Mouse (Mus musculus) kidney, postnatal 0 days (tissue): ENCODE results near the gene Grid2ip. TPM values are rescaled to one million over a fixed set of nuclear protein-coding genes. Genes with fewer than 3 reads are reported as not detected.
A peak's percentile ranks its signal among the peaks of the same experiment; 100 is the strongest.

ENCODE experiments used
- ATAC-seq: fragments of 200-750 bp; cut with Nextera tagmentation; replicated peaks from 2 replicates; pipeline ENCODE4 v1.8.0; 2017; ENCODE audit warnings: low read depth, moderate number of reproducible peaks, moderate TSS enrichment, moderate library complexity; ENCODE audit not compliant: low FRiP score
- DNase-seq: peaks from one replicate; pipeline ENCODE4 v3.0.0-alpha.2; 2016; ENCODE audit warnings: low spot score
- H3K27ac ChIP-seq: fragments of 300-500 bp; sonication (generic); 2 replicates; pipeline ENCODE4 v1.5.1; 2014; ENCODE audit warnings: mild to moderate bottlenecking
- H3K27me3 ChIP-seq: fragments of 300-500 bp; sonication (generic); 2 replicates; pipeline ENCODE4 v1.6.1; 2014; ENCODE audit warnings: low read length, mixed read lengths; ENCODE audit not compliant: insufficient read depth
- H3K36me3 ChIP-seq: fragments of 300-500 bp; sonication (generic); 2 replicates; pipeline ENCODE4 v1.6.1; 2014; ENCODE audit warnings: low read length, mixed read lengths; ENCODE audit not compliant: insufficient read depth
- H3K4me1 ChIP-seq: fragments of 300-500 bp; sonication (generic); replicated peaks from 2 replicates; pipeline ENCODE4 v1.6.1; 2014; ENCODE audit warnings: antibody characterized with exemption, low read length, mixed read lengths; ENCODE audit not compliant: insufficient read depth
- H3K4me2 ChIP-seq: fragments of 300-500 bp; sonication (generic); 2 replicates; pipeline ENCODE4 v1.6.1; 2014; ENCODE audit warnings: mild to moderate bottlenecking, low read length, moderate library complexity, mixed read lengths
- H3K4me3 ChIP-seq: fragments of 300-500 bp; sonication (generic); replicated peaks from 2 replicates; pipeline ENCODE4 v1.5.1; 2014; ENCODE audit warnings: low read depth, low read length
- H3K9ac ChIP-seq: fragments of 300-500 bp; sonication (generic); 2 replicates; pipeline ENCODE4 v1.6.1; 2014; ENCODE audit warnings: low read depth, low read length
- H3K9me3 ChIP-seq: fragments of 300-500 bp; sonication (generic); replicated peaks from 2 replicates; pipeline ENCODE4 v1.6.1; 2016; ENCODE audit warnings: low read length, inconsistent platforms, mixed read lengths
- CTCF ChIP-seq: IDR thresholded peaks from 2 replicates; pipeline ENCODE4 v1.5.1; 2016; ENCODE audit warnings: antibody characterized with exemption, low read depth, mild to moderate bottlenecking, moderate library complexity
- WGBS: fragments of 180-500 bp; shearing (Covaris S2); extraction: QIAGEN DNeasy Blood & Tissue Kit; methylation state at CpG from one replicate; pipeline ENCODE4 v1.1.7; 2014; 5-methylcytosine and 5-hydroxymethylcytosine counted together
- polyA plus RNA-seq: library from polyadenylated mRNA; unstranded; fragments of >200 nt; fragmentation: Nextera tagmentation; extraction: Ambion mirVana; gene quantifications from 2 replicates; pipeline ENCODE4 v1.2.1, GENCODE M21; 2015

Gene Grid2ip
- polyA plus RNA-seq, 1 experiment from 2014 or later = 0.03 TPM

DNA sequence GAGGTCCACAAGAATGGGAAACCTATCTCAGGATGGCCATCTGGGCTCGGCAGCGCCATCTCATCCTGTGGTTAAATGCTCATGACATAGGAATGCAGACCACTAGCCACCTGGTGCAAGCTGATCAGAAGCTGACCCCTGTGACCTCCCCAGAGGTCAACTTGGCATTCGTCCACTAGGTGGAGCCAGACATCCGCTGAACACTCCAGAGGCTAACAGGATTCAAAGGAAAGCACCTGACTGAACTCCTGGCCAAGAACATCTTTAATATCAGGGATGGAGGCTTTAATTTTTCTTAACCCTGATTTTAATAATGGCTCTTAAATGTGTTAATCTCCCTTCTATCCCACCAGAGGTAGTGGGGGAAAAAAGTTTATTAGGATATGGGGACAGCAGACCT is 77.3 kb downstream of the Grid2ip start:
- Histone ChIP-seq H3K9ac (no peak overlapping the region), H3K4me3 (no peak overlapping the region), H3K36me3 (no peaks in the 10 kb centered on the region), H3K27ac (no peak overlapping the region), H3K9me3 (no peaks in the 10 kb centered on the region), H3K4me1 (no peaks in the 10 kb centered on the region), H3K4me2 (no peak overlapping the region), H3K27me3 (no peaks in the 10 kb centered on the region)
- DNase-seq (peak; percentile 80), ATAC-seq (0 out of 2 replicates have a peak, but pooled peaks have one; percentile 59)
- TF ChIP-seq CTCF = peak; percentile 93
- 0% methylated on average over 4 of the region's 4 CpGs for WGBS

DNA sequence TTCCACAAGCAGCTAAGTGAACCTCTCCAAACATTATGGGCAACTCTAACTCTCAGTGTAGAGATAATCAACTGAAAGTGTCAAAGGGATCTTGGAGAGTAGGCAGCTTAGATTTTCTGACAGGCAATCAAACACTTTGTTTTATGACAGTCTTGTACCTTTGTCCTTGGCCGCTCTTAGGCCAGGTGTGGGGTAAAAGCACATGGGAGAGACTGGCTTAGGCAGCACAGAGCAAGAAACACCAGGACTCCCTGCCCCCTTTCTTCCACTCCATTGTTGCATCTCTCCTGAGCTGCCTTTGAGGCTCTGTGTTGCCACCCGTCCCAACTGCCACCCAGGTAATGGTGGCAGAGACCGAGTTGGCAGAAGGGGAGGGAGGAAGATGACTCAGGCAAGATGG is 84.2 kb downstream of the Grid2ip start:
- Histone ChIP-seq H3K9ac (no peak overlapping the region), H3K27ac (no peak overlapping the region), H3K4me2 (no peak overlapping the region), H3K4me3 (no peak overlapping the region), H3K27me3 (no peaks in the 10 kb centered on the region), H3K9me3 (no peaks in the 10 kb centered on the region), H3K36me3 (no peaks in the 10 kb centered on the region), H3K4me1 (no peaks in the 10 kb centered on the region)
- WGBS = 63% methylated on average over 3 of the region's 3 CpGs
- no peak for ATAC-seq
- TF ChIP-seq CTCF = no peak
- DNase-seq = no peak

DNA sequence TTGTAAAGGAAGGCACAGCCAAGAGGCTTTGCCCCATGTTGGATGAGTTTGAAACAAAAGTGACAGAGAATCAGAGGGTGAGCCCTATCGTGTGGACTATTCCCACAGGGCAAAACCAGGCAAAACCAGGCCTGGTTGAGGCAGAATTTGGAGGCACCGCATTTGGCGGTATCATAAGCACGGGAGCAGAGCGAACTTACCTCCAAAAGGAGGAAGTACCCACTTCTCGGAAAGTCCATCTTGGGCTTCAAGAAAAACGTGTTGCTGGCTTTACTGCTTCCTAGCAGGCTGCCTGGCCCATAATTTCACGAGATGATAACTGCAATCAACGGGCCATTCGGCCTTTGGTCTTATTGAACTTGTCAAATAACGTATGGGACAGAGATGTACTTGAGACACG is 84.6 kb downstream of the Grid2ip start:
- H3K36me3 ChIP-seq = no peaks in the 10 kb centered on the region
- no peak overlapping the region for H3K27ac ChIP-seq
- no peak overlapping the region for H3K4me3 ChIP-seq
- ATAC-seq (no peak), DNase-seq (no peak)
- no peak overlapping the region for H3K9ac ChIP-seq
- H3K27me3 ChIP-seq = no peaks in the 10 kb centered on the region
- TF ChIP-seq CTCF = no peak
- no peaks in the 10 kb centered on the region for H3K9me3 ChIP-seq
- WGBS = 86% methylated on average over 12 of the region's 12 CpGs
- no peak overlapping the region for H3K4me2 ChIP-seq
- no peaks in the 10 kb centered on the region for H3K4me1 ChIP-seq

Other genes with a start within 250 kb of the Grid2ip start
- gene Rnf216, start 244.3 kb upstream of the Grid2ip start, polyA plus RNA-seq = 29.9 and 30.2 TPM in 2 replicates
- gene Olfr718-ps1, start 209.8 kb upstream of the Grid2ip start, polyA plus RNA-seq = not detected in 2 replicates
- gene Rbak, start 176.6 kb upstream of the Grid2ip start, polyA plus RNA-seq = 6.6 and 7.8 TPM in 2 replicates
- gene Spdye4b, start 176.3 kb upstream of the Grid2ip start, polyA plus RNA-seq = not detected in 2 replicates
- gene Spdye4a, start 130.4 kb upstream of the Grid2ip start, polyA plus RNA-seq = not detected in 2 replicates
- 9.9 TPM in 2 replicates for gene Zfp12, start 122.2 kb upstream of the Grid2ip start, polyA plus RNA-seq
- 3.1 and 3.4 TPM in 2 replicates for gene Zfp316, start 87.3 kb upstream of the Grid2ip start, polyA plus RNA-seq
- gene Zfp853, start 63.7 kb upstream of the Grid2ip start, polyA plus RNA-seq = 0.09 and 0.14 TPM in 2 replicates
- gene E130309D02Rik, start 42.0 kb upstream of the Grid2ip start, polyA plus RNA-seq = 27.8 and 30.9 TPM in 2 replicates
- 87.6 and 91.2 TPM in 2 replicates for gene Zdhhc4, start 28.1 kb upstream of the Grid2ip start, polyA plus RNA-seq
- 319 and 337 TPM in 2 replicates for gene Kdelr2, start 46.5 kb downstream of the Grid2ip start, polyA plus RNA-seq
- 4.9 and 5.2 TPM in 2 replicates for gene Daglb, start 107.2 kb downstream of the Grid2ip start, polyA plus RNA-seq
- 453 and 458 TPM in 2 replicates for gene Rac1, start 170.7 kb downstream of the Grid2ip start, polyA plus RNA-seq